Mouse (Mus musculus) MN1 (cell line): ENCODE measurements at regions not wholly inside any gene's neighbourhood (a gene's known extent, or its start where the extent isn't known, plus 50 kb on each side); places are given as distances from the start of the nearest gene placed in this dataset.
A peak's percentile ranks its signal among the peaks of the same experiment; 100 is the strongest.

Source experiments
- DNase-seq: peaks from one replicate; pipeline ENCODE4 v3.0.0-alpha.2; 2016; ENCODE audit warnings: low spot score

- DNase-seq, result no peak
These were observed 343.7 kb upstream of the Smim15 start for GRCm38 (mm10) chr13:107700268-107701139.

DNA sequence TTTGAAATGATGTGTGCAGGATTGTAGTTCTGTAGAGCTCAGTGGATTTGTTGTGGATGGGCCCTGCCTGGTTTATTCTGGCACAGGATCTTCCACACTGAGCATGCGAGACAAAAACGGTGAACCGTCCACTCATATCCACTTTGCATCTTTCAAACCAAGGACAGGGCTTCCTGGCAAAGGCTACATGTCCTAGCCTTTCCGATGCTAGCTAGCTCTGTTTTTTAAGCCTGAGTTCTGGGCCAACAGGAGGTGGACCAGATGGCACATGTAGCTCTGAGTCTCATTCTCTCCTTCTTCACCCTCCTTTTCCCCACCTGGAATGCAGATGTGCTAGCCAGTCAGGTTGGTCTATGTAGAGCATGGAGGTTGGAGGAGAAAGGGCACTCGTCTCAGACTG is 345.0 kb upstream of the Smim15 start:
- no peak for DNase-seq

DNA sequence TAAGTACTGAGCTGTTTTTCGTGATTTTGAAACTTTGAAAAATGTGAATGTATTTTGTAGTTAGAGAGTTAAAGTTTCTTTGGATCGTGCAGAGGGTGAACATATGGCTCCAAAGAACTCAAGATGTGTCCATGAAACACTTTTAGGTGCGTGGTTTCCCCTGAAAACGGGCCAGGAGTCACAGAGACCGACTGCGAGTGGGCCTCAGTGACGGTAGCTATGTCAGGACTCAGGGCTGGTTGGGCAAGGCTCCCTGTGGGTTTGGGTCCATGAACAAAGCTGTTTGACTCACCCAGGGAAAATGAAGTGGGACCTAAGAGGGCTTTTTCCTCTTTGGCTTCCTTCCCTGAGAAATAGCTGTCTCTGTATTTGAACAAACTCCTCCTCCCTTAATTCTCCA is 345.9 kb upstream of the Smim15 start:
- DNase-seq, result no peak

DNA sequence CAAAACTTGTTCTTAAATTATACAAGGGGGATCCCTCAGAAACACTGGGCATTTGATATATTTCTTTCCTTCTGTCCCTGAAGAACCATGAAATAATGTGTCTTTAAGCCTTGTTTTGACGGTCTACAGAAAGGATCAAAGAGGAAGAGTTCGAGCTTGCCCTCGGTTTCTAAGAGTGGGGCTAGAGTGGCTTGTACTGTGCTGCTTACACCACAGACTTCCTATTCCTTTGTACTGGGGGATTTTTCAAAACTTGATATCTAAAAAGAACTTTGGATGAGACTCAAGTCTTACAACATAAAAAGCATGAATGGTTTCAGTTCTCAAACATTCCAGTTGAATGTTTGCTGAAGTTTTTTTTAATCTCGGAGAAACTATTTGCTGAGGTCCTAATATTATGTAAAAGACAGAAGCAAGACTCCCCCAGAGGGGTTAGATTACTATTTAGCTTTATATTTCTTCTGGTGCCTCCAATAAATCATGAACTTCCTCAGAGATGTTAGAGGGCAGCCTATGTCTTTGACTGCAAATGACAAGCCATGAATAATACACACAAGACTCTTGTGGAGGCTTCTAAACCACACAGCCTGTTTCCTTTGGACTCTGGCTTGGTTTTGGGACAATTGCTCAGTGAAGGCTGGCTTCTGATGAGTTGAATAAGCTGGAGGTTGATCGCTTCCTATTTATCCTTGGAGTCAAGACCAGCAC is 352.0 kb upstream of the Smim15 start:
- DNase-seq, result no peak

DNA sequence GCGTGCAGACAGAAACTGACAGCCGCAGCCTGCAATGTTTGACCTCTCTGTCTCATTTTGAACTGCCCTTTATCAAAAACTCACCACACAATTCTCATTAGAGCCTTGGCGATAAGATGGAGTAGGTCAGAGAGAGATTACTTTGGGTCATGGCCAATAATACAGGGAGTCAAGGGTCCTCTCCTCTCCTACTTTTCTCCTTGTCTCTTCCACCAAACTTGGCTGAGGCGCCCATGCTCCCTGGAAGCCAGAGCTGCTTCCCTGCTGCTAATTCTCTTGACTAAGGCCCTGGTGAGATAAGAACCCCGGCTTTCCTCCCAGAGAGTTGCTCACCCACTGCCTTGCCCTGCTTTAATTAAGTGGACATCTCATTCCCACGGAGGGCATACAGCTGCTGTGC is 355.3 kb upstream of the Smim15 start:
- peak; percentile 37 for DNase-seq

DNA sequence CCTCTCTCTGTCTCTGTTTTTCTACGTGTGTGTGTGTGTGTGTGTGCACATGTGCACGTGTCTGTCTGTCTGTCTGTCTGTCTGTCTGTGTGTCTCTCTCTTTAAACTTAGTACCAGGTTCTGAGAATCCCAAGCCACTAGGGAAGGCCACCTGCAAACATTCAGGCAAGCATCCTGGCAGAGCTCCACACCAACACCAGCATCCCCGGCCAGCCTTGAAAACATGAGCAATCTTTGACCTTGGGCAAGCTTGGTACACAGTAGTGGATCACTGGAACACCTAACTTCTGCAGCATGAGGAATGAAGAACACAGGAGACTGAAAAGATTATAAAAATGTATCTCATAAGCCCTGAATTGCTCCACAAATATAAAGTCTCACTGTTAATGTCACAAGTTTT is 359.0 kb upstream of the Smim15 start:
- no peak for DNase-seq

- DNase-seq, result no peak
These were observed 360.3 kb upstream of the Smim15 start for GRCm38 (mm10) chr13:107683909-107684308.

DNA sequence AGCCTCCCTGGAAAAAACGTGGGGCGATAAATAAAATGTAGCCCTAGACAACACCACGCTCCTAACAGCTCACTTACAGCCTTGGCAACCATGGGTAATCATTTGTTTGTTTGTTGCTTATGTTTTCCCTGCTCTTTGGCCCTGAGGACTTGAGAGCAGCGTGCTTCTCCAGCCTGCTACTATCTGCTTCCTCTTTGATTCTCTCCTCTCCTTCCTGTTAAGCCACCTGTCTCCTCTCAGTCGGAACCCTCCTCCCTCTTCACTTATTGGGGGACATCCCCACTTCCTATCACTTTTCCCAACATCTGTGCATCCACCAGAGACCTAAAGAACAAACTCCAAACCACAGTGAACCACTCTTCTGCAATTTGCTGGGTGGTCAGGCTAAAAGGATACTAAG is 362.5 kb upstream of the Smim15 start:
- no peak for DNase-seq

- DNase-seq, result no peak
These were observed 365.4 kb upstream of the Smim15 start for GRCm38 (mm10) chr13:107678860-107679259.

DNA sequence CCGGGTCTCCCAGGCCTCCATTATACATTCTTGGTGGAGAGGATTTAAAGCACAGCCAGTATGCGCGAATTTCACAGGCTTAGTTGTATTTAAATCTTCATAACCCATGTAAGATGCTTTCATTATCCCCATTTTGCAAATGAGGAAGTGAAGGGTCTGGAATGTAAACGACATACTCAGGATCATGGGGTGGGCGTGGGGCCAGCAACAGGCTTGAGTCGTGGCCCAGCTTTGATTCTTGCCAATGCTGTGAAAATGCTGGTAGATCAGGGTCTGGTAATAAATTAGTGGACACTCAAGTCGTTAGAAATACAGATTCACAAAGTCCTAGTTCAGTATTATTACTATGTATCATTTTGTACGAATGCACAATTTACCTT is 367.2 kb upstream of the Smim15 start:
- DNase-seq, result no peak

GRCm38 (mm10) chr13:107676310-107677090 is 367.7 kb upstream of the Smim15 start:
- peak; percentile 7 for DNase-seq

DNA sequence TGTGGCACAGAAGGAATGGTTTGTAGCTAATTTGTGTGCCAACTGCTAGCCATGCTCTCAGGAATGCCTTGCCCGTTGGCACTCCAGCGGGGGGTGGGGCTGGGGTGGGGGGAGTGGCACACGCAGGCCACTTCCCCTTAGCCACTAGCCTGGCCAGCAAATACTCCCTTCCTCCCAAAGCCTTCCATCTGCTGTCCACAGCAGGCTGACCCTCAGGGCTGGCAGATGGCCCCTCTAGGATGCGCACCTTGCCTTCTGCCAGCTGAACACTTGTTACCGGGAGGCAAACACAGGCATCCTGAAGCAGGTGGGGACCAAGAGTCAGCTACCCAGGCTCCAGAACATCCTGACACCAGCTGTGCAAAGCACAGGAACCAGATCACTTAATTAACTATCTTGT is 372.1 kb upstream of the Smim15 start:
- DNase-seq, result no peak

GRCm38 (mm10) chr13:107668509-107668908 is 375.7 kb upstream of the Smim15 start:
- DNase-seq, result no peak

- no peak for DNase-seq
These were observed 378.5 kb upstream of the Smim15 start for GRCm38 (mm10) chr13:107665775-107666174.

GRCm38 (mm10) chr13:107664197-107664596 is 380.0 kb upstream of the Smim15 start:
- DNase-seq, result no peak

DNA sequence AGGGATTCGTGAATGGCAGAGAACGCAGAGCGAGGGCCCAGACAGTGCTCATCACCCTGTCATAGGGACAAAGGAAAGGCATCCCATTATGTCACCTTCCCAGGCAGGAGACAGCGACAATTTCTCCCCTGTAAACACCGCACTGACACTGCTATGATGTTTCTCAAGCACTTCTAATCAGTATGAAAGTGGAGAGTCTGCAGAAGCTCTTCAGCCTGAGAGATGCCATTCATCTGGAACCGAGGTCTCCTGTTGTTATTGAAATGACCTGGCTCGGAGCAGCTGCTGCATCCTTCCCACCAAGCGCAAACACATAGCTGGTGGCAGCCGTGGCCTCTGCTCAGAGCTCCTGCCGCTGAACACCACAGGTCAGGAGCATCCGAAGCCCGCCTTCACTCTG is 380.5 kb upstream of the Smim15 start:
- DNase-seq, result no peak

GRCm38 (mm10) chr13:107661414-107661813 is 382.8 kb upstream of the Smim15 start:
- DNase-seq, result no peak

DNA sequence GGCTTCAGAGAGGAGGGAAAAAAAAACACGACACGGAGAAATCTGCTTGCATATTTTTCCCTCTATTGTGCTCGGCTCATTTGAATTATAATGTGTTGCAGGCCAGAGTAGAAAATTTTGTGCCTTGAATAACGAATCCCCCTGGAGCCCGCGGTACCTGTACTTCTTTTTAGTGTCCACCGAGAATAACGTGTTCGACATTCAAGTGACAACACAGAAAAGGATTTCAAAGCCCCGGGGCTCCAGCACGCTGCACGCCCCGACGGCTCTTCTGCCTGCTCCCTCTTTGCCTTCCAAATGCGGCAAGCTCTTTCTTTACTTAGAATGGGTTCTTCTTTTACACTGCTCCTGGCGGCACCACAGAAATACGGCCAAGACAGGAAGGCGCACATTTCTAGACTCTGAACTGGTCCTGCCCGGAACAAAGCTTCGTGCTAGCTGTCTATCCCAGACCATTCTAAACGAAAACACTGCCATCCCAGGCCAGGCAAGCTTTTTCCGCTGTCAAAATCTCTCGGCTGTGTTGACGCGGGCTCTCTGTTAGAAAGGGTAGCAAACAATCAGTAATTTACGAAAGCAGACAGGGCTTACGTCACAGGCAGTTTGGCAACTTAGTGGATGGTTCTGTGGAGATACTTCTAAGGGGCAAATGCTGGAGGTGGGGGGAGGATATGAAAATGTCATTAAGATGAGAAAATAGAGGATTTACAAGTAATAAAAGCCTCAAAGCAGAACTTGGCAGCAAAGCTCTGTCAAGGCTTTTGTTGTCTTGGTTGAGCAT is 398.2 kb upstream of the Smim15 start:
- no peak for DNase-seq

DNA sequence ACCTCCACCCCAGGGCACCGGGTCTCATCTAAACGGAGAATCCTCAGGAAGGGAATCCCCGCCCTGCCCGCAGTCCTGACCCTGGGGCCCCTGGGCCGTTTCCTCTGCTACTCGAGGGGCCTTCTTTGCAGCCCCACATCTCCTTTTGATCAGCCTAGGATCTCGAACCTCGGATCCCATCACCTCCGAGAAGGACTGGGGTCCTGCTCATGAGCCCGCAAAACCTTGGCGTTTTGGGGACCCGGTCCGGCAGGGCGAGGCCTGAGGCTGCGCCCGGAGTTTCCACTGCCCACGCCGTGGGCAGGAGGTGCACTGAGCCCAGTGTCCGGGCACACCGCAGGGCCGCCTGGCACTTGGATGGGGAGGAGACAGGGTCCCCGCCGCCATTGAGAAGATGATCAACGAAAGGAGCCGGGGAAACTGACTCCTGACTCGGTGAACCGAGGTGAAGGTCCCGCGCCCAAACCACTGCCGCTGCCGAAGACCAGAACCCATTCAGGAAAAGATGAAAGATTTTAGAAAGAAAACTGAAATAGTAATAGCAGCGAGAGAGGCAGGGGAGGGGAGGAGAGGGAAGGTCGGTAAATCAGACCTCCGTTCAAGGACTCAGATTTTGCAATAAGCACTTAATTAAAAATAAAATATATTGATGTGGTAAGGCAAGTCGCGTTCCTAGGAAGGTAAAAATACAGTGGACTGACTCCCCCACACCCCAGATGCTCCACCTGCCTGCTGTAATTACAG is 399.0 kb upstream of the Smim15 start:
- DNase-seq, result no peak

DNA sequence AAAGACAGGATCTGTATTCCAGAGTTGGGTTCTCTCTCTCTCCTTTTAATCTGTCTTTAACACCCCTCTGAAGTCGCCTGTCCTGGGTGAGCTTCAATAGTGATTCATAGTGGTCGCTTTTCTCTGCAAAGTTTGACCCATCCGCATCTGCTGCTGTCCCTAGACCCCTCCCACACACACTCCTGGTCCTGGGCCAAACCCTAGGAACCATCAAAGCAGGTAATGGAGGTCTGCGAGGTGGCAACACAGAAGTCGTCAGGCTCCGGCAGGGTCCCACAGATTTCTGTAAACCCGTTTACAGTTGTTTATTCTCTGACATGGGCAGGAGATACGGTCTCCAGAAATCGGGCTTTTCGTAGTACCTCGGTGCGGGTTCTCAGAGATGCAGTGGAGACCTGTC is 399.5 kb upstream of the Smim15 start:
- no peak for DNase-seq
